Mouse (Mus musculus): Measurements from ENCODE around the gene Rps3. TPM values are rescaled to one million over a fixed set of nuclear protein-coding genes. Genes with fewer than 3 reads are reported as not detected.

The Rps3 gene
- total RNA-seq, 2 experiments from 2014 or later, result 380 to 408 TPM

DNA sequence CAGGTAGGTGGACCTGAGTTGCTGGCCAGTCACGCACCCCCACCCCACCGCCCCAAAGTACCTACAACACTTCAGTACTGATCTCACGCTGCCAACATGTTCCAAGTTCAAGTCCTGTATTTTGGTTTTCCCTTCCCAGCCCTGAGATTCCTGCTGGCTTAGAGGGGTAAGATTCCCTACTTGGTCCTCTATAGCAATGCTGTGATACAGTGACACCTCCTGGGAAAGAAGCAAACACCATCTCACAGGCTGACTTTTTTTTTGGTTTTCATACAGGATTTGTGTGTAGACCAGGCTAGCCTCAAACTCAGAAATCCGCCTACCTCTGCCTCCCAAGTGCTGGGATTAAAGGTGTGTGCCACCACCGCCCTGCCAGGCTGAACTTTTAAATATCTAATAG is 6.3 kb downstream of the Rps3 start:
- intact Hi-C loops (cut with DNase I), result no loop called here

DNA sequence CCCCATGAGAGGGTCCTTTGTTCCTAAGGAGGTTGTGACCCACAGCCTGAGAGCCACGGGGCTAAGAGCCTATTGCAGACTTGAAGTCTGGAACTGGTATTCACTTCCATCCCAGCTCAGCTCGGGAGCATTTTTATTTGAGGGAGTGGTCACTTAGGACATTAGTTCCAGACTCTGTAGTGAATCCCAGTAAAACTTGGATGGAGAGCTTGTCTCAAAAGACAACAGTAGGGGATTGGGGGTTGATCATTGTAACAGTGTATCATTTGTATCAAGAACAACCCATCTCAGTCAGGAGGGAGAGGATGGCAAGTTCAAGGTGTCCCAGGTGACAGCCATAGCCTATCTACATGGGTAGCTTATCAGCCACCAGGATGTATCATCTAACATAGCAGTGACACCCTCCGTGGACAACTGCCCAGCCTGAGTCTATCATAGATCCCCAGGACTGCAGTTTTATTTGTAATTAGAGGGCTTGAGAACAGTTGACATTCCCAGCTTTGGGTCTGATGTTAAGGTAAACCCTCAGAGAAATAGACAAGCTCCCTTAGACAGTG is 6.9 kb downstream of the Rps3 start:
- no peak for DNase-seq
- intact Hi-C loops (cut with DNase I), result no loop called here

More for the DNA sequence above, 6.3 kb downstream of the Rps3 start:
- DNase-seq, result no peak

GRCm38 (mm10) chr7:99475562-99475911 is 8.0 kb downstream of the Rps3 start:
- DNase-seq, result no peak
- intact Hi-C loops (cut with DNase I), result no loop called here

- peak in 1 of 2 experiments; percentile 42 for DNase-seq
- intact Hi-C loops (cut with DNase I), result no loop called here
Measured at GRCm38 (mm10) chr7:99474836-99475561, 8.5 kb downstream of the Rps3 start.

- intact Hi-C loops (cut with DNase I), result no loop called here
Measured at GRCm38 (mm10) chr7:99473638-99474407, 9.7 kb downstream of the Rps3 start.

DNA sequence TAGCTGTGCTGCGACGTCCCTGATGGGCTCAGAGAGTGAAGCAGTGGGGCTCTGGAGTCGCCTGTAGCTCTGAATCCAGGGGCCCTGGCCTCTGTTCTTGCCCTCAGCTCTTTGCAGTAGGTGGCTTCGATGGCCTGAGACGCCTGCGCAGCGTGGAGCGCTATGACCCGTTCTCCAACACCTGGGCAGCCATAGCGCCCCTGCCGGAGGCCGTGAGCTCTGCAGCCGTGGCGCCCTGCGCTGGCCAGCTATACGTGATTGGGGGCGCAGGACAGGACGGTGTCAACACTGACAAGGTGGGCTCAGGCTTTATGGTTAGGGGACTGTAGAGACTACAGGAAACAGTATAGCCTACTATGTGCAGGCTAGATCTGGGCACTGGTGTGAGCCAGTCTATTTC is 12.0 kb downstream of the Rps3 start:
- no peak for DNase-seq
- intact Hi-C loops (cut with DNase I), result no loop called here

More at GRCm38 (mm10) chr7:99473638-99474407, 9.7 kb downstream of the Rps3 start:
- no peak for DNase-seq

DNA sequence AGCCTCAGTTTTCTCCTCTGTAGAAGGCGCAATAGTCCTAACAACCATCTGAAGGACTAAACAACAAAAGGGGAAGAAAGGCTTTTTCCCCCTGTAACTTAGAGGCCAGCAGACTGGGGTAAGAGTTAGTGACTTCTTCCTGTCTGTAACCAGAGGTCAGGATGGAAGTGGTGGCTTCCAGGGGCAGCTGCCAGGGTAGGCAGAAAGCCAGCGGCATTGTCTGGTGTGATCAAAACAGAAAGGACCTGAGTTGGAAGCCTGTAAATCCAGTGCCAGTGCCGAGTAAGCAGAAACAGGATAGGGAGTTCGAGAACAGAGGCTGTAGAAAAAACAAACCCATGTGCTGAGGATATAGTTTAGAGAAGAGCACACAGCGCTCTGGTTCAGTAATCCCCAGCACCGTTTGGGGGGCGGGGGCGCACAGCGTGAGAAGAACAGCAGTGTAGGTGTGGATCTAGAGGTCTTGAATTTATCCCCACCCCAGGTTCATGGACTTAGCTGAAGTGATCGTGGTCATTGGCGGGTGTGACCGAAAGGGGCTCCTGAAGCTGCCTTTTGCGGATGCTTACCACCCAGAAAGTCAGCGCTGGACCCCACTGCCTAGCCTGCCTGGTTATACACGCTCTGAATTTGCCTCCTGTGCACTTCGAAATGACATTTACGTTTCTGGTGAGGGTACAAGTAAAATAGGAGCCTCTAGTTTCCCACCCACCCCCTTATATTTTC is 13.7 kb downstream of the Rps3 start:
- DNase-seq, result peak; percentile 40 to 56
- intact Hi-C loops (cut with DNase I), result no loop called here

DNA sequence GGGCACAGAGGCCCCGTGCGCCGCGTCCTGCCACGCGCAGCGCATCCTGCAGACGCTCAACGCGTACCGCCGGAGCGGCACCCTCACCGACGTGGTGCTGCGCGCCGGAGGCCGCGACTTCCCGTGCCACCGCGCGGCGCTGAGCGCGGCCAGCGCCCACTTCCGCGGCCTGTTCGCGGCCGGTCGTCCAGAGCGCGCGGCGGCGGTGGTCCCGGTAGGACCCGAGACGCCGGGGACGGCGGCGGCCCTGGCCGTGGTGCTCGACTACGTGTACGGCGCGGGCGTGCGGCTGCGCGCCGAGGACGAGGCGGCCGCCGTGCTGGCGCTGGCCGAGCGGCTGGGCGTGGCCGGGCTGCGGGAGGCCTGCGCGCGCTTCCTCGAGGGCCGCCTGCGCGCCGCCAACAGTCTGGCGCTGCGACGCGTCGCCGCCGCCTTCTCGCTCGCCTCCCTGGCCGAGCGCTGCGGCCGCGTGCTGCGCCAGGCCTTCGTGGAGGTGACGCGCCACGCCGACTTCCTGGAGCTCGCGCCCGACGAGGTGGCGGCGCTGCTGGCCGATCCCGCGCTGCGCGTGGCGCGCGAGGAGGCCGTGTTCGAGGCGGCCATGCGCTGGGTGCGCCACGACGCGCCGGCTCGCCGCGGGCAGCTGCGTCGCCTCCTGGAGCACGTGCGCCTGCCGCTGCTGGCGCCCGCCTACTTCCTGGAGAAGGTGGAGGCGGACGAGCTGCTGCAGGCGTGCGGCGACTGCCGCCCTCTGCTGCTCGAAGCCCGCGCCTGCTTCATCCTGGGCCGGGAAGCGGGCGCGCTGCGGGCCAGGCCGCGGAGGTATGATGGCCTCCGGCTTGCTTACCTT is 15.0 kb downstream of the Rps3 start:
- intact Hi-C loops (cut with DNase I), result no loop called here
- DNase-seq, result peak; percentile 81

GRCm38 (mm10) chr7:99467916-99468282 is 15.6 kb downstream of the Rps3 start:
- DNase-seq, result peak; percentile 47 to 72
- intact Hi-C loops (cut with DNase I), result no loop called here

DNA sequence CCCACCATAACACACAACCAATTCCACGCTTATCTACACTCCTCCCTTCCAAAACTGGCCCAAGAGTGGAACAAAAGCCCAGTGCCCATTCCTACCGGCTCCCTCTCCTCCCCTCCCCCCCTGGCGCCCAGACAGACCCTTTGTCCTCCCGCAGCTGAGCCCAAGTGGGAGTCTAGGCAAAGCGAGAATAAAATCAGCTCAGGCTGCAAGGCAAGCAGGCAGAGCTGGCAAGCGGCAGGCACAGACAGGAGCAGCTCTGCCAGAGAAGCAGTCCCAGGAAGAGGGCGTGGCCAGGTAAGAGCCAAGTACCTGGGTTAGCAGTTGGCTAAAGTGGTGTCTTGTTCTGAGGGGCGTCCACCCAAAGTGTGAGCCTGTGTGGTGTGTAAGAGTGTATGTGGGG is 17.7 kb downstream of the Rps3 start, which contains the start of gene Klhl35:
Gene Klhl35 (plus strand): TSS at position 194 of the 400 bp plus-strand sequence.
- intact Hi-C loops (cut with DNase I), result no loop called here
- no peak for DNase-seq

- intact Hi-C loops (cut with DNase I), result no loop called here
- no peak for DNase-seq
Measured at GRCm38 (mm10) chr7:99463120-99463519, 20.4 kb downstream of the Rps3 start.

DNA sequence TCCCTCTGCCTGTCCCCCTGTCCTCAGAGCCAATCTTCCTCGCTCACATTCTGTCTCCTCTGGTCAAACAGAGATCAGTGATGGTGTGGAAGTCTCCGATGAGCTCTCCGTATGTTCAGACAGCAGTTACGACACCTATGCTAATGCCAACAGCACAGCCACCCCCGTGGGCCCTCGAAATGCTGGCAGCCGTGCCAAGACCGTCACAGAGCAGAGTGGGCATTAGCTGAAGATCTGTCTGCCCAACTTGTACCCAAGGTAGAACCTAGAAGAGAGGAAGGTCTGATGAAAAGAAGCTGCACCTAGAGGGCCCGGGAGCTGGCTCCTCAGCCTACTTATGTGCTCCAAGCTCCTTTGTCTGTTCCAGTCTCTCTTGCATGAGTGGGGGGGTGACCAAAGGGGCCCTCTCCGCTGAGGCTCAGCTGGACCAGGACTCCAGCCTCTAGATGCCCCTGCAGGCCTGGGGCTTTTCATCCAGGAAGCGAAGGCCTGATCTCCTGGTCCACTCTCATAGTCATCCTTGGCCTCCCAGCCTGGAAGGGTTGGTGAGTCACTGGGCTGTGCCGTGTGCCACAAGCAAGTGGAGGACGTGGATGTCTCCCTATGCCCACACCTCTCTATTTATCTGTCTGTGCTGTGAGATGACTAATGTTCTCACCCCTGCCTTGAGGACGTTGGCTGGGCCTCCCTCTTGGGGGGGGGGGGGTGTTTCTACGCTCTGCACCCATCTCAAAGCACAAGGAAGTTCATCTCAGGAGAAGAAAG is 23.5 kb downstream of the Rps3 start:
- intact Hi-C loops (cut with DNase I), result no loop called here
- no peak for DNase-seq

DNA sequence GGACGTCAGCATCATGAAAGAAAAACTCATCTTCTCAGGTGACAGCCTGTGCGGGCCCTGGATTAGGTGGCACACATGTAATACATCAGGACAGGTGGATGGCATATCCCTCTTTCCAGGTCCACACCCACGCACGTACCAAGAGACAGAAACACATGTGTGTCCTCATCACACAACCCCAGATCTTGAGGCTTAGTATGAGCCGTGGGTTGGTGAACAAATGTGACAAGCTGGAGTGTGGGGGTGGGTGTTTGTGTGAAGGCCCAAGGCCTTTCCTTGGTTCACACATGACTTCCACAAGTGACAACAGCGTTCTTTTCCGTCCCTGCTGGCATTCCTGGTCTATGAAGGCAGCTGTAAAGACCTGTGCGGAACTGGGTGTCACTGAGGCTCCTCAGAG is 24.7 kb downstream of the Rps3 start:
- intact Hi-C loops (cut with DNase I), result no loop called here
- no peak for DNase-seq

- DNase-seq, result no peak
- intact Hi-C loops (cut with DNase I), result no loop called here
Measured at GRCm38 (mm10) chr7:99454044-99454443, 29.5 kb downstream of the Rps3 start.

DNA sequence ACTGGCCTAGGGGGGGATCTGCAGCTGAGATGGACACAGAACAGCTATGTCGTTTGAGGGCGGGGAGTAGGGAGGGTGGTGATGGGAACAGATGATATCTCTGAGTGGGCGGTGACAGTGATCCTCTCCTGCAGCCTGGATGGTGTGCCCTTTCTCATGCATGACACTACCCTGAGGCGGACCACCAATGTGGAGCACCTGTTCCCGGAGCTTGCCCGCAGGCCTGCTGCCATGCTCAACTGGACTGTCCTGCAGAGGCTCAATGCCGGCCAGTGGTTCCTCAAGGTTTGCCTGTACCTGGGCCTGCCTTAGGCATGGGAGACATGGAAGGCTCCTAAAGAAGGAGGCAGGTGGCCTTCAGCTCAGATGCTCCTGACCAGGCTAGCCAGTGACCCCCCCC is 30.7 kb downstream of the Rps3 start:
- DNase-seq, result no peak
- intact Hi-C loops (cut with DNase I), result no loop called here

- DNase-seq, result peak; percentile 90
Measured at GRCm38 (mm10) chr7:99450703-99451102, 32.8 kb downstream of the Rps3 start.

GRCm38 (mm10) chr7:99449751-99450150 is 33.8 kb downstream of the Rps3 start:
- intact Hi-C loops (cut with DNase I), result loop anchor here (1.0 to 2.0 kb wide), 2 partner anchors 74 to 117 kb away; no protein-coding TSS in a partner anchor
- no peak for DNase-seq

More at GRCm38 (mm10) chr7:99450703-99451102, 32.8 kb downstream of the Rps3 start:
- intact Hi-C loops (cut with DNase I), result loop anchor here (1.0 to 2.0 kb wide), 2 partner anchors 75 to 118 kb away; no protein-coding TSS in a partner anchor

- no peak for DNase-seq
- intact Hi-C loops (cut with DNase I), result no loop called here
Measured at GRCm38 (mm10) chr7:99449063-99449462, 34.5 kb downstream of the Rps3 start.

GRCm38 (mm10) chr7:99448619-99449018 is 34.9 kb downstream of the Rps3 start:
- DNase-seq, result no peak
- intact Hi-C loops (cut with DNase I), result no loop called here
